Mouse (Mus musculus): ENCODE measurements around the gene Arid1b. TPM values are rescaled to one million over a fixed set of nuclear protein-coding genes. Genes with fewer than 3 reads are reported as not detected.

The Arid1b gene
- total RNA-seq, 2 experiments from 2014 or later, result 92.8 to 107 TPM

- no peak for DNase-seq (ENCODE audit: low spot score in 2 of 2)
These were observed 270.7 kb downstream of the Arid1b start for GRCm38 (mm10) chr17:5264783-5265182.

- DNase-seq (ENCODE audit: low spot score in 2 of 2), result no peak
These were observed 271.5 kb downstream of the Arid1b start for GRCm38 (mm10) chr17:5265615-5266014.

GRCm38 (mm10) chr17:5267747-5268146, 273.6 kb downstream of the Arid1b start:
- no peak for DNase-seq (ENCODE audit: low spot score in 2 of 2)

GRCm38 (mm10) chr17:5269302-5269701, 275.2 kb downstream of the Arid1b start:
- no peak for DNase-seq (ENCODE audit: low spot score in 2 of 2)

GRCm38 (mm10) chr17:5269774-5270173, 275.6 kb downstream of the Arid1b start:
- DNase-seq (ENCODE audit: low spot score in 2 of 2), result no peak

GRCm38 (mm10) chr17:5270823-5271222, 276.7 kb downstream of the Arid1b start:
- DNase-seq (ENCODE audit: low spot score in 2 of 2), result no peak

GRCm38 (mm10) chr17:5273118-5273517, 279.0 kb downstream of the Arid1b start:
- no peak for DNase-seq (ENCODE audit: low spot score in 2 of 2)

GRCm38 (mm10) chr17:5273685-5274084, 279.6 kb downstream of the Arid1b start:
- DNase-seq (ENCODE audit: low spot score in 2 of 2), result no peak

- DNase-seq (ENCODE audit: low spot score in 2 of 2), result no peak
These were observed 280.3 kb downstream of the Arid1b start for GRCm38 (mm10) chr17:5274429-5274828.

GRCm38 (mm10) chr17:5275749-5276148, 281.6 kb downstream of the Arid1b start:
- DNase-seq (ENCODE audit: low spot score in 2 of 2), result no peak

- DNase-seq (ENCODE audit: low spot score in 2 of 2), result no peak
These were observed 283.2 kb downstream of the Arid1b start for GRCm38 (mm10) chr17:5277137-5277871.

- no peak for DNase-seq (ENCODE audit: low spot score in 2 of 2)
These were observed 286.4 kb downstream of the Arid1b start for GRCm38 (mm10) chr17:5280499-5281053.

GRCm38 (mm10) chr17:5284783-5285182, 290.7 kb downstream of the Arid1b start:
- DNase-seq (ENCODE audit: low spot score in 2 of 2), result no peak

- DNase-seq (ENCODE audit: low spot score in 2 of 2), result no peak
These were observed 291.8 kb downstream of the Arid1b start for GRCm38 (mm10) chr17:5285877-5286440.

- no peak for DNase-seq (ENCODE audit: low spot score in 2 of 2)
These were observed 292.6 kb downstream of the Arid1b start for GRCm38 (mm10) chr17:5286571-5287209.

- no peak for DNase-seq (ENCODE audit: low spot score in 2 of 2)
These were observed 293.1 kb downstream of the Arid1b start for GRCm38 (mm10) chr17:5287210-5287591.

GRCm38 (mm10) chr17:5287641-5288040, 293.5 kb downstream of the Arid1b start:
- DNase-seq (ENCODE audit: low spot score in 2 of 2), result no peak

- no peak for DNase-seq (ENCODE audit: low spot score in 2 of 2)
These were observed 299.8 kb downstream of the Arid1b start for GRCm38 (mm10) chr17:5293653-5294584.

- no peak for DNase-seq (ENCODE audit: low spot score in 2 of 2)
These were observed 301.2 kb downstream of the Arid1b start for GRCm38 (mm10) chr17:5295086-5295947.

GRCm38 (mm10) chr17:5295948-5296262, 301.8 kb downstream of the Arid1b start:
- DNase-seq (ENCODE audit: low spot score in 2 of 2), result no peak
